Mouse (Mus musculus) lung, postnatal 0 days (tissue): ENCODE data around the gene 0610030E20Rik.

Experiments
- CTCF ChIP-seq: IDR thresholded peaks from 2 replicates; pipeline ENCODE4 v1.5.1; 2016; ENCODE audit warnings: antibody characterized with exemption, mild to moderate bottlenecking
- EP300 ChIP-seq: IDR thresholded peaks from 2 replicates; pipeline ENCODE4 v1.6.1; 2016; ENCODE audit warnings: antibody characterized with exemption, mild to moderate bottlenecking, control low read depth

DNA sequence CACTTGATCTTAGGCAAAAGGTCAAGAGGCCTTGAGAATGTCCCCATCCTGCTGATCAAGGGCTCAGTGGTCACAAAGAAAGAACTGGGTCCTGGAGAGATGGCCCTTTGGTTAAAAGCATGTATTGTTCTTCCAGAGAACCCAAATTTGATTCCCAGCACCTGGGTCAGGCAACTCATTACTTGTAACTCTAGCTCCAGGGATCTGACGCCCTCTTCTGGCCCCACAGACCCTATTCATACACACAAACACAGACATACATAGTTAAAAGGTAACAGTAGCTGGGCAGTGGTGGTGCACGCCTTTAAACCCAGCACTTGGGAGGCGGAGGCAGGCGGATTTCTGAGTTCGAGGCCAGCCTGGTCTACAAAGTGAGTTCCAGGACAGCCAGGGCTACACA lies 45.2 kb downstream of the 0610030E20Rik start:
- TF ChIP-seq EP300 (no peak), CTCF (no peak)
